Mouse (Mus musculus) limb, embryonic 15.5 days (tissue): ENCODE data around the gene Cldn15. TPM values are rescaled to one million over a fixed set of nuclear protein-coding genes. Genes with fewer than 3 reads are reported as not detected.
A peak's percentile ranks its signal among the peaks of the same experiment; 100 is the strongest.

Experiments
- ATAC-seq: fragments of 200-750 bp; cut with Nextera tagmentation; 2 replicates; pipeline ENCODE4 v1.8.0; 2017; ENCODE audit warnings: low read depth, moderate TSS enrichment; ENCODE audit not compliant: insufficient number of reproducible peaks, low FRiP score, low TSS enrichment
- H3K27ac ChIP-seq: fragments of 300-500 bp; sonication (generic); 2 replicates; pipeline ENCODE4 v1.5.1; 2015; ENCODE audit warnings: moderate library complexity, mild to moderate bottlenecking, inconsistent platforms
- H3K27me3 ChIP-seq: fragments of 300-500 bp; sonication (generic); 2 replicates; pipeline ENCODE4 v1.6.1; 2015; ENCODE audit warnings: inconsistent platforms
- H3K36me3 ChIP-seq: fragments of 300-500 bp; sonication (generic); 2 replicates; pipeline ENCODE4 v1.6.1; 2015; ENCODE audit warnings: inconsistent platforms
- H3K4me1 ChIP-seq: fragments of 300-500 bp; sonication (generic); 2 replicates; pipeline ENCODE4 v1.6.1; 2015; ENCODE audit warnings: inconsistent platforms
- H3K4me2 ChIP-seq: fragments of 300-500 bp; sonication (generic); 2 replicates; pipeline ENCODE4 v1.6.1; 2015; ENCODE audit warnings: mild to moderate bottlenecking, inconsistent platforms
- H3K4me3 ChIP-seq: fragments of 300-500 bp; sonication (generic); 2 replicates; pipeline ENCODE4 v1.5.1; 2015; ENCODE audit warnings: mild to moderate bottlenecking, inconsistent platforms
- H3K9ac ChIP-seq: fragments of 300-500 bp; sonication (generic); 2 replicates; pipeline ENCODE4 v1.6.1; 2015; ENCODE audit warnings: inconsistent platforms
- H3K9me3 ChIP-seq: fragments of 300-500 bp; sonication (generic); 2 replicates; pipeline ENCODE4 v1.6.1; 2016; ENCODE audit warnings: inconsistent platforms
- WGBS: fragments of 180-500 bp; shearing (Covaris S2); methylation state at CpG from one replicate; pipeline ENCODE4 v1.1.7; 2015; 5-methylcytosine and 5-hydroxymethylcytosine counted together
- polyA plus RNA-seq: library from polyadenylated mRNA; unstranded; fragments of >200 nt; fragmentation: Nextera tagmentation; extraction: Ambion mirVana; gene quantifications from 2 replicates; pipeline ENCODE4 v1.2.1, GENCODE M21; 2015

The Cldn15 gene
- polyA plus RNA-seq, 1 experiment from 2014 or later, result 0.15 TPM

DNA sequence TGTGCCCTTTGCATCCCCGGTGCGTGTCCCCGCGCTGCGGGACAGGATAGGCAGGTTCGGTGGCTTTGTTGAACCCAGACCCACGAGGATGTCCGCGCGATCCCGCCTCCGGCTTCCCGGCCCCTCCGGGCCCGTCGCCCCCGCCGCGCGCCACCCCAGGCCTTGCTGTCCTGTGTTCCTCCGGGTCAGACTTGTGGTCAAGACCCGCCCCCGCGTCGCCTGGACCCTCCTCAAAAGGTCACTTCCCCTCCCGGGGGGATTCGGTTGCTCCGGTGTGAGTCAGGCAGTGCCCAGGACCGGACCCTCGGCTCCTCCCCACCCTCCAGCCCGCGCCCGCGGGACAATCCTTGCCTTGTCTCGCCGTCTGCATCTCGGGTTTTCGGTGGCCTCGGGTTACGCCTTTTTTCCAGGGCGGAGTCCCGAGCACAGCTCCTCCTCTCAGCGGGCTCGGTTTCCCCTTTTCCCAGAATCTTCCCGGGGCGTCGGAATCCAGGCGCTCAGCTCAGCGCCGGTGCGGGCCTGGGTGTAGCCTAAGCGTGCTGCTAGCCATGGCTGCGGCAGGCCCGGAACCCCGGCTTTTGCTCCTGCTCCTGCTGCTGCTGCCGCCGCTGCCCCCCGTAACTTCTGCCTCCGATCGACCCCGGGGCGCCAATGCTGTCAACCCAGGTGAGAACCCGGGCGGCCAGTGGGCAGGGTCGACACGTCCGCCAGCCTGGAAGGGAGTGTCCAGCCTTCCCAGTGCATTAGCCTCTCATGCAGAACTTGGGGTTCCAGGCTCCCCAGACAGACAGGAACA, 20.9 kb downstream of the Cldn15 start:
- Histone ChIP-seq H3K4me2 (peak overlapping the region; percentile 78), H3K27ac (peak overlapping the region; percentile 97), H3K4me1 (peaks cover 26% of the 10 kb centered on the region), H3K9ac (peak overlapping the region; percentile 88), H3K4me3 (peak overlapping the region; percentile 92), H3K36me3 (peaks cover 51% of the 10 kb centered on the region), H3K9me3 (no peaks in the 10 kb centered on the region), H3K27me3 (no peaks in the 10 kb centered on the region)
- peak; percentile 61 for ATAC-seq
- WGBS, result under 1% methylated on average over 66 of the region's 67 CpGs

DNA sequence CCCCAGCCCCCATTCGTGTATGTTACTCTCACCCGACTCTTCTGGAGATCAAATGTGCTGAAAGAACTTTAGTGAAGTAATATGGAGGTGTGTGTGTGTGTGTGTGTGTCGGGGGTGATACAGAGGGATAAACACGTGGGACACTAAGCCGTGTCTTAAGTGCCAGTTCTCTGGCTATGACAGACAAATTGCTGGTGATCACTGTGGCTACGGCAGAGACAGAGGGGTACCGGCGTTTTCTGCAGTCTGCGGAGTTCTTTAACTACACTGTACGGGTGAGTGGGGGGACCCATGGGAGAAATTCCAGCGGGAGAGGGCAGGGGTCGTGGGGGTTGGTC, 21.5 kb downstream of the Cldn15 start, which contains the start of gene Znhit1:
Gene Znhit1 (minus strand): TSS at position 88 of the 338 bp plus-strand sequence.
- H3K36me3 ChIP-seq, result peaks cover 54% of the 10 kb centered on the region
- ATAC-seq, result no peak

DNA sequence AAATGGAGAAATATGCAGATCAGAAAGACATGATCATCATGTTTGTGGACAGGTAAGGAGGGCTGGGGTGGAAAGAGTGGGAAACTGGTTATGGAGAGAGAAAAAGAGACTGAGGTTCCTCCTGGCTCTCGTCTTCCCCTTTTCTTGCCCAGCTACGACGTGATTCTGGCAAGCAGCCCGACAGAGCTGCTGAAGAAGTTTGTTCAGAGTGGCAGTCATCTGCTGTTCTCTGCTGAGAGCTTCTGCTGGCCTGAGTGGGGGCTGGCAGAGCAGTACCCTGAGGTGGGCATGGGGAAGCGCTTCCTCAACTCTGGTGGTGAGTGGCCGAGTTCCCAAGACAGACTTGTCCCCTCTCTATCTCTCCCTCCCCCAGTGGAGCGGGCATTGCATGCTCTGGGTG, 22.0 kb downstream of the Cldn15 start:
- peak overlapping the region; percentile 97 for H3K27ac ChIP-seq
- no peak for ATAC-seq
- H3K36me3 ChIP-seq, result peaks cover 54% of the 10 kb centered on the region
- peak overlapping the region; percentile 88; the same call in 1 of the 2 replicates for H3K9ac ChIP-seq
- H3K4me2 ChIP-seq, result peak overlapping the region; percentile 78
- H3K27me3 ChIP-seq, result no peaks in the 10 kb centered on the region
- H3K4me1 ChIP-seq, result peaks cover 26% of the 10 kb centered on the region
- 53% methylated on average over 7 of the region's 7 CpGs for WGBS
- H3K9me3 ChIP-seq, result no peaks in the 10 kb centered on the region
- peak overlapping the region; percentile 92 for H3K4me3 ChIP-seq

More for the DNA sequence above, 21.5 kb downstream of the Cldn15 start, which contains the start of gene Znhit1:
- H3K4me1 ChIP-seq, result peaks cover 26% of the 10 kb centered on the region
- H3K27ac ChIP-seq, result peak within 1 kb of the TSS; percentile 97
- WGBS, result 3% methylated on average over 12 of the region's 12 CpGs
- H3K9me3 ChIP-seq, result no peaks in the 10 kb centered on the region
- H3K9ac ChIP-seq, result peak within 1 kb of the TSS; percentile 88
- H3K4me2 ChIP-seq, result peak within 1 kb of the TSS; percentile 78
- H3K27me3 ChIP-seq, result no peaks in the 10 kb centered on the region
- H3K4me3 ChIP-seq, result peak within 1 kb of the TSS; percentile 92

DNA sequence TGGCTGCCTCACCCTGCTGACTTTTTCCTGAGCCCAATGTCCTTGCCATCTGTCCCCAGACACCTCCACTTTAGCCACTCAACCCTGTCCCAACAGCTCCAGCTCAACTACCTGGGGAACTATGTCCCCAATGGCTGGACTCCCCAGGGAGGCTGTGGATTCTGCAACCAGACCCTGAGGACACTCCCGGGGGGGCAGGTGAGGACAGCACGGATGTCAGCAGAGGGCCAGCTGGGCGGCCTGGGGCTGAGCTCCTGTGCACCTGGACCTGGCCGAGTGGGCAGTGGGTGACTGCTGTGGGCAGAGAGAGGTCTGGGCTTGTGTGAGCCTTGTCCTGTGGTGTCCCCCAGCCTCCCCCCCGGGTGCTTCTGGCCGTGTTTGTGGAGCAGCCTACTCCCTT, 23.4 kb downstream of the Cldn15 start:
- Histone ChIP-seq H3K4me2 (no peak overlapping the region), H3K27me3 (no peaks in the 10 kb centered on the region), H3K9me3 (no peaks in the 10 kb centered on the region), H3K4me3 (no peak overlapping the region), H3K4me1 (peaks cover 23% of the 10 kb centered on the region), H3K36me3 (peaks cover 54% of the 10 kb centered on the region), H3K27ac (no peak overlapping the region), H3K9ac (no peak overlapping the region)
- ATAC-seq, result no peak
- WGBS, result 84% methylated on average over 6 of the region's 6 CpGs

DNA sequence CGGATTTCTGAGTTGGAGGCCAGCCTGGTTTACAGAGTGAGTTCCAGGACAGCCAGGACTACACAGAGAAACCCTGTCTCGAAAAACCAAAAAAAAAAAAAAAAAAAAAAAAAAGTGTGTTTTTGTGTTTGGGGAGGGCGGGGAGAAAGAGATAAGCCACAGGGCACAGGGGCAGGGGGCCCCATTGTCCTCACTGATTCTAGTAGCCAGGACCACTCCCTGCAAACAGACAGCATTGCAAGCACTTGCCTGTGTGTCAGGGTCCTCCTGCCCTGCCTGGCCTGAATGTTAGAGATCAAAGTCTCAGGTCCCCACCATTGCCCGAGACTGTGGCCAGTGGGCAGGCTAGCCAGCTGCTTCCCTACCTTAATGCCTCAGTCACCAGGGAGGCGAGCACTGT, 33.0 kb downstream of the Cldn15 start:
- H3K9ac ChIP-seq, result no peak overlapping the region
- H3K4me2 ChIP-seq, result no peak overlapping the region
- no peak overlapping the region for H3K4me3 ChIP-seq
- H3K4me1 ChIP-seq, result peaks cover 5% of the 10 kb centered on the region; the same call in 1 of the 2 replicates
- no peak overlapping the region for H3K27ac ChIP-seq
- ATAC-seq, result no peak
- H3K36me3 ChIP-seq, result peaks cover 19% of the 10 kb centered on the region
- H3K9me3 ChIP-seq, result no peaks in the 10 kb centered on the region
- H3K27me3 ChIP-seq, result no peaks in the 10 kb centered on the region
- 70% methylated on average over 5 of the region's 5 CpGs for WGBS

DNA sequence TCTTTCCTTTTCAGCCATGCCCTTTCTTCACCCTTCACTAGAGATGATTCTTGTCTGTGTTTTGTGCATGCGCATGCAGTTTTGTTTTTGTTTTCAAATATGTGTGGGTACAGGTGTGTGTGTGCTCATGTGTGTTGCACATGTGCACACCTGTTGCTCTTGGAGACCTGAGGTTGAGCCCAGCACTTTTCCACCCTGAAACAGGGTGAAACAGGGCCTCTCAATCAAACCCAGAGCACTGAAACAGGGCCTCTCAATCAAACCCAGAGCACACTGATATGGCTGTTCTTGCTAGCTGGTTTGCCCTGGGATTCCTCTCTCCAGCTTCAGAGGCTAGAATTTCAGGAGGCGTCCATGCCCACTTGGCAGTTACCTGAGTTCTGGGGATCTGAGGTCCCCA, 34.2 kb downstream of the Cldn15 start:
- ATAC-seq, result no peak
- Histone ChIP-seq H3K36me3 (peaks cover 7% of the 10 kb centered on the region), H3K4me1 (peaks cover 5% of the 10 kb centered on the region; the same call in 1 of the 2 replicates), H3K9ac (no peak overlapping the region), H3K27ac (no peak overlapping the region), H3K27me3 (no peaks in the 10 kb centered on the region), H3K4me3 (no peak overlapping the region), H3K4me2 (0 out of 2 replicates have a peak overlapping the region, but pooled peaks have one; percentile 7), H3K9me3 (no peaks in the 10 kb centered on the region)
- WGBS, result 82% methylated on average over 2 of the region's 2 CpGs

DNA sequence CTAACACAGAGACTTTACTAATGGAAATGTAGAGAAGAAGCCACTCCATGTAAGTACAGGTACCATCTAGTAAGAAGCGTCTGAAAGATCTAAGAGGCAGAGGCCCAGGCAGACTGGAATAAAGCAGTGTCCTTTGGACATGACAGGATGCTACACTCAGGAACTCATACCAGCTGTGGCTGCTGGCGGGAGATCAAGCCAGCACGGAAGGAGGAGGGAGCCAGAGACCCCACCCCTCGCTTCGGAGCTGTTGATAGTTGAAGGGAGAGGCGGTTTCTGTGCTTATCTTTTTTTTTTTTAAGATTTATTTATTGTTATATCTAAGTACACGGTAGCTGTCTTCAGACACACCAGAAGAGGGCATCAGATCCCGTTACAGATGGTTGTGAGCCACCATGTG, 40.9 kb downstream of the Cldn15 start:
- Histone ChIP-seq H3K4me1 (no peaks in the 10 kb centered on the region; the same call in 1 of the 2 replicates), H3K27me3 (no peaks in the 10 kb centered on the region), H3K27ac (no peak overlapping the region), H3K4me2 (no peak overlapping the region), H3K9me3 (no peaks in the 10 kb centered on the region), H3K9ac (no peak overlapping the region), H3K4me3 (no peak overlapping the region), H3K36me3 (no peaks in the 10 kb centered on the region)
- 54% methylated on average over 8 of the region's 8 CpGs for WGBS
- no peak for ATAC-seq

DNA sequence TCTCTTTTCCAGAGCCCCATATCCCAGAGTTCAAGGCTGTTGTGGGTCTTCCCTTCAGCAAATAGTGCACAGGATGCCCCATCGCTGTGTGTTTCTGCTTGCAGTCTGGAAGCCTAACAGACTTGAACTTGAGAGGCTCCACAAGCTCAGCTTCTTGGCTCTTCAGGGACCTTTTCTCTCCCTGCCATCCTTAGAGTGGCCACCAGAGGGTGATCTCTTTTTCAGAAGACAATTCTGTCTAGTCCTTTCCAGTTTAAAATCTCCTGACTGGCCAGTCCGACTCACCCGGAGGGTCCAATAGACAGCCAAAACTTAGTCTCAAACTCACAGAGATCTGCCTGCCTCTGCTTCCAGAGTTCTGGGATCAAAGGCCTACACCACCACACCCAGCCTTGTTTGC, 43.6 kb downstream of the Cldn15 start:
- Histone ChIP-seq H3K9me3 (no peaks in the 10 kb centered on the region), H3K36me3 (no peaks in the 10 kb centered on the region), H3K4me2 (no peak overlapping the region), H3K27me3 (no peaks in the 10 kb centered on the region), H3K4me1 (no peaks in the 10 kb centered on the region), H3K27ac (no peak overlapping the region), H3K9ac (no peak overlapping the region), H3K4me3 (no peak overlapping the region)
- no peak for ATAC-seq
- WGBS, result 27% methylated on average over 3 of the region's 3 CpGs

DNA sequence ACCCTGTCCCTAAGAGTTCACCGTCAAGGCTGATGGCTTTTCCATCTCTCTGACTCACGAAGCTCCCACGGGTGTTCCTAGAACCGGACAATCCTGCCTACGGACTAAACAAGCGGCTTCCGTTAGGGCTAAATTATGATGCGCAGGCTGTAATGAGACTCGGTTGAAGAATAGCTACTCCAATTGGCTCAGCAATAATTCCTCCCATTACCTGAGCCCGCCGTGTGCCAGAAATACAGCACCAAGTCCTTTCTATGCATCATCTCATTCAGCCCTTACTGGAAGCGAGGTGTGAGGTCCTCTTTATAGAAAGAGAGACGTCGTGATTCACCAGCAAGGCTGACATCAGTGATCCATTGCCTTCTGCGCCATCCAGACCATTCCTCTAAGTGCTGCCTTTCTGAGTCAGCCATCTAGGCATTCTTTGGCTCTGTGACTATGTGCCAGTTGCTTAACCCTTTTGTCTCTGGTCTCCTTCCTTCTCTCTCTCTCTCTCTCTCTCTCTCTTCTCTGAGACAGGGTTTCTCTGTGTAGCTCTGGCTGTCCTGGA, 46.1 kb downstream of the Cldn15 start:
- no peaks in the 10 kb centered on the region for H3K4me1 ChIP-seq
- H3K27me3 ChIP-seq, result no peaks in the 10 kb centered on the region
- no peak overlapping the region for H3K9ac ChIP-seq
- H3K36me3 ChIP-seq, result no peaks in the 10 kb centered on the region
- no peak overlapping the region for H3K4me3 ChIP-seq
- H3K27ac ChIP-seq, result no peak overlapping the region
- H3K9me3 ChIP-seq, result no peaks in the 10 kb centered on the region
- ATAC-seq, result no peak
- no peak overlapping the region for H3K4me2 ChIP-seq
- WGBS, result 71% methylated on average over 15 of the region's 15 CpGs

DNA sequence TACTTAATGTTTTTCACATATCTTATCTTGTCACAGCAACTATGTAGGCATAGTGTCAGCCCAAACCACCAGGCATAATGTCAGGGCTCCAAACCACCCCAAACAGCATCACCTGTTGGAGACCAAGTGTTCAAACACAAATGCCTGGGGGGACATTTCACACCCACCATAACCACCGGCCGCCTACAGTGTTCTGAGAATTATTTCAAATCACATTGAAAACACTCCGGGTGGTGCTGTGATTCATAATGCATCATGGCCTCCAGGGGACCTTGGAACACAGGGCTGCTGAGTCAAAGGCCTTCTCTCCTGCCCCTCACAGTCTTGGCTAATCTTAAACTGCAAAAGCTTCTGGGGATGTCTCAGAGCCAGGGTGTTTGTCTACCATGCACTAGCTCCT, 49.5 kb downstream of the Cldn15 start:
- H3K36me3 ChIP-seq, result no peaks in the 10 kb centered on the region
- H3K4me1 ChIP-seq, result no peaks in the 10 kb centered on the region
- ATAC-seq, result no peak
- H3K9ac ChIP-seq, result no peak overlapping the region
- no peaks in the 10 kb centered on the region for H3K27me3 ChIP-seq
- no peak overlapping the region for H3K4me2 ChIP-seq
- H3K4me3 ChIP-seq, result no peak overlapping the region
- no peak overlapping the region for H3K27ac ChIP-seq
- WGBS, result 81% methylated on average over 3 of the region's 3 CpGs
- H3K9me3 ChIP-seq, result no peaks in the 10 kb centered on the region

DNA sequence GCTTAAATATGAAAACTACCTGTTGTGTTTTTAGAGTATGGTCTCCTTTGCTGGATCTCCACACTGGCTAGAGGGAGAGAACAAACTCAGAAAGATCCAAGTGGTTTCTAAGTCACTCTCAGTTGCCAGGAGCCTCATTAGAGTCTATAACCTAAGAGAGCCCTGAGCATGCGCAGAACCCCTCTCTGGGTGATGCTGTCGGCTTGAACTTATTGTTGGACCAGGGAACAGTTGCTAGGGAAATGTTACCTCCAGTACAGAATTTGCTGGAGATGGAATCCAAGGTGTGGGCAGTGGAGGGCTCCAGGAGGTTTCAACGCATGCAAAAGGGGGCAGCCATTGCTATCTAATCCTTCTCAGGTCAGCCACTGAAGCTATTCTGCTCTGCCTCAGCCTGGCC, 57.9 kb downstream of the Cldn15 start:
- Histone ChIP-seq H3K4me1 (peaks cover 4% of the 10 kb centered on the region), H3K9ac (no peak overlapping the region), H3K4me2 (no peak overlapping the region), H3K27ac (no peak overlapping the region), H3K27me3 (peaks cover 59% of the 10 kb centered on the region), H3K4me3 (no peak overlapping the region), H3K36me3 (no peaks in the 10 kb centered on the region), H3K9me3 (no peaks in the 10 kb centered on the region)
- ATAC-seq, result no peak
- WGBS, result 44% methylated on average over 3 of the region's 3 CpGs

DNA sequence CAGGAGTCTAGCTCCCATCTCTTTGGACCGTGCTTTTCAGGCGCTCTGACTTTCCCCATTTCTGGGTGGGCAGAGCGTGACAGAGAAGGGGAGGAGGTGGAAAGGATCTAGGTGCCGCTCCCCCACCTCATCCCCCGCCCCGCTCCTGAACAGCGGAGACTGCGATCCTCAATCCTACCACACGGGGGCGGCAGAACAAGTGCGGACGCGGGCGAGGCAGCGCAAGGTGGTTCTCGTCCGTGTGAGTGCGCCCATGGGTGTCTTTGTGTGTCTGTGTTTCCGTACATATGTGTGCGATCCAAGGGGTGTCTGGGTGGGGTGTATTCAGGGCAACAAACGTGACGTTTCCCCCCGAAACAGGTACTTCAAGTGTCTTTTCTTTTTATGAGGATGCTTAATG, 58.7 kb downstream of the Cldn15 start:
- H3K9ac ChIP-seq, result no peak overlapping the region
- peaks cover 12% of the 10 kb centered on the region for H3K4me1 ChIP-seq
- no peaks in the 10 kb centered on the region for H3K36me3 ChIP-seq
- H3K27ac ChIP-seq, result no peak overlapping the region
- no peaks in the 10 kb centered on the region for H3K9me3 ChIP-seq
- no peak for ATAC-seq
- WGBS, result 1% methylated on average over 23 of the region's 23 CpGs
- peaks cover 67% of the 10 kb centered on the region for H3K27me3 ChIP-seq
- no peak overlapping the region for H3K4me3 ChIP-seq
- no peak overlapping the region for H3K4me2 ChIP-seq
